Mouse (Mus musculus): ENCODE data around the gene Arpc5l. TPM values are rescaled to one million over a fixed set of nuclear protein-coding genes. Genes with fewer than 3 reads are reported as not detected.
"Not testable (repeated sequence)": the region's sequence is repeated elsewhere in the genome, so short reads cannot be mapped to it uniquely, and the experiment has no call there.

The Arpc5l gene
- total RNA-seq, 2 experiments from 2014 or later, result 46.0 to 51.2 TPM

- no peak for DNase-seq (ENCODE audit: low spot score in 2 of 2)
Measured at GRCm38 (mm10) chr2:38999381-38999780, 5.8 kb upstream of the Arpc5l start.

GRCm38 (mm10) chr2:38999910-39000586, 5.1 kb upstream of the Arpc5l start:
- no peak for DNase-seq (ENCODE audit: low spot score in 2 of 2)

- DNase-seq (ENCODE audit: low spot score in 2 of 2), result no peak
Measured at GRCm38 (mm10) chr2:39000587-39000919, 4.6 kb upstream of the Arpc5l start.

- DNase-seq (ENCODE audit: low spot score in 2 of 2), result no peak
Measured at GRCm38 (mm10) chr2:39001866-39002265, 3.3 kb upstream of the Arpc5l start.

- no peak for DNase-seq (ENCODE audit: low spot score in 2 of 2)
Measured at GRCm38 (mm10) chr2:39003106-39003505, 2.0 kb upstream of the Arpc5l start.

GRCm38 (mm10) chr2:39003512-39003911, 1.6 kb upstream of the Arpc5l start:
- no peak for DNase-seq (ENCODE audit: low spot score in 2 of 2)

- no peak for DNase-seq (ENCODE audit: low spot score in 2 of 2)
Measured at GRCm38 (mm10) chr2:39004372-39004771, 776 bp upstream of the Arpc5l start.

- no peak for DNase-seq (ENCODE audit: low spot score in 2 of 2)
Measured at GRCm38 (mm10) chr2:39005574-39006079, 479 bp downstream of the Arpc5l start, which contains the start of gene Rpl35. TSS of gene Rpl35 (minus strand) at chr2:39005624.

- DNase-seq (ENCODE audit: low spot score in 2 of 2), result no peak
Measured at GRCm38 (mm10) chr2:39006149-39006730, 1.1 kb downstream of the Arpc5l start.

GRCm38 (mm10) chr2:39007865-39008264, 2.7 kb downstream of the Arpc5l start:
- peak; percentile 90 to 94 for DNase-seq (ENCODE audit: low spot score in 2 of 2)

GRCm38 (mm10) chr2:39008350-39008851, 3.3 kb downstream of the Arpc5l start:
- DNase-seq (ENCODE audit: low spot score in 2 of 2), result no peak

- no peak for DNase-seq (ENCODE audit: low spot score in 2 of 2)
Measured at GRCm38 (mm10) chr2:39008954-39009365, 3.8 kb downstream of the Arpc5l start.

GRCm38 (mm10) chr2:39010144-39010543, 5.0 kb downstream of the Arpc5l start:
- DNase-seq (ENCODE audit: low spot score in 2 of 2), result not testable (repeated sequence)

- DNase-seq (ENCODE audit: low spot score in 2 of 2), result no peak
Measured at GRCm38 (mm10) chr2:39011264-39011663, 6.1 kb downstream of the Arpc5l start.

GRCm38 (mm10) chr2:39011971-39012370, 6.8 kb downstream of the Arpc5l start:
- no peak for DNase-seq (ENCODE audit: low spot score in 2 of 2)

GRCm38 (mm10) chr2:39012768-39013279, 7.7 kb downstream of the Arpc5l start:
- no peak for DNase-seq (ENCODE audit: low spot score in 2 of 2)

GRCm38 (mm10) chr2:39016581-39016980, 11.4 kb downstream of the Arpc5l start:
- no peak for DNase-seq (ENCODE audit: low spot score in 2 of 2)

GRCm38 (mm10) chr2:39020004-39020403, 14.9 kb downstream of the Arpc5l start:
- no peak for DNase-seq (ENCODE audit: low spot score in 2 of 2)

- DNase-seq (ENCODE audit: low spot score in 2 of 2), result no peak
Measured at GRCm38 (mm10) chr2:39031611-39032010, 26.5 kb downstream of the Arpc5l start.

- DNase-seq (ENCODE audit: low spot score in 2 of 2), result no peak
Measured at GRCm38 (mm10) chr2:39040215-39040614, 35.1 kb downstream of the Arpc5l start.

GRCm38 (mm10) chr2:39048515-39048914, 43.4 kb downstream of the Arpc5l start:
- no peak for DNase-seq (ENCODE audit: low spot score in 2 of 2)

- peak in 1 of 2 experiments; percentile 15 for DNase-seq (ENCODE audit: low spot score in 2 of 2)
Measured at GRCm38 (mm10) chr2:39064687-39065399, 59.7 kb downstream of the Arpc5l start.
